Mouse (Mus musculus) heart, adult 2 months (tissue): ENCODE data around the gene Jmjd6.

ENCODE experiments used
- CTCF ChIP-seq: fragments of 200-600 bp; IDR thresholded peaks from 2 replicates; pipeline ENCODE4 v1.8.1; 2022; ENCODE audit warnings: antibody characterized with exemption, mild to moderate bottlenecking, moderate library complexity
- POLR2A ChIP-seq: fragments of 200-500 bp; IDR thresholded peaks from 2 replicates; pipeline ENCODE4 v1.6.1; 2011; ENCODE audit warnings: mild to moderate bottlenecking, low read depth, low read length, control low read depth; ENCODE audit not compliant: insufficient read depth

DNA sequence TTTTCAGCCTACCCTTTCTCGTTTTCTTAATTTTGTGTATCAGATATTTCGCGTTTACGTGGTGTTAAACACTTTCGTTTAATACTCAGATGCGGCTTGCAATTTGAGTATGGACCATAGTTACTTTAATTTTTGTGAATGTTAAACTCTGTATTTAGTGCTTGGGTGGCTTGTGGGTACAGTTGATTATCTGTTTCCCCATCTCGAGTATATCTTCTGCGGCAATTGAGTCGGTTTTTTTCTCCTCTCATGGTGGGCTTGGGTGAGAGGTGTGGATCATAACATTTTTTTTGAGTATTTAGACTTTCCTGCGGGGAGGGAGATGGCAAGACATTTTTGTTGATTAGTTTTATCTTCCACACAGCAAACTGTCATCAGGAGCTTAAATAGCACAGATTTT, 11.0 kb upstream of the Jmjd6 start:
- TF ChIP-seq CTCF (no peak), POLR2A (no peak)
